ENCODE assay signal across 8 mouse cellular contexts in the genomic region with DNA sequence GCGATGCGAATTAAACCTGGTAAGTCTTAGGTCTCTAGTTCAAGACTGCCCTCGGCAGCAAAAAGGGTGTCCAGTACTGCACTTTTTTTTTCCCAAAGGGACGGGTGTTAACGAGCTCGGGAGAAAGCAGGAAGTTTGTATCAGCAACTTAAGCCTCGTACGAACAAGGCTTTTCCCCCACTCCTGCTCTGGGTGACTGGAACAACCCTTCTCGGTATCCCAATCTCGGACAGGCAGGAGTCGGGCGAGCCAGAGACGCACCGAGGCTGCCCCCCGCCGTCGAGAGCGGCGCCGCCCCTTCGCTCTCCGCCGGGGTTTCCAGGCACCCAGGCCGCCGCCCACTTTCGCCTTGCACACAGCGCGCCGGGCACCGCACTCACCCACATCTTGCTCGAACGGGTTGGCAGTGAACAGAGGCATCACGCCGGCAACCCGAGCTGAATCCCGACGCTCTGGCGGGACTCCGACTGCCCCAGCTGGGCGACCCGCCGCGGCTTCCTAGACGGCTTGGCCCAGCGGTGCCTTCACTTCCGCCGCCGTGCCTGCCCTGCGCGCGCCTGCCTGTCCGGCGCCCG. TPM values are rescaled to one million over a fixed set of nuclear protein-coding genes. Genes with fewer than 3 reads are reported as not detected.
DNase-seq lines count a peak whose midpoint lies in the region; ATAC-seq and TF ChIP-seq lines count a peak whose summit lies in the region.

No protein-coding gene starts in this region.

- no peaks in the 10 kb centered on the region for H3K9me3 ChIP-seq in embryonic facial prominence, embryonic 11.5 days (replicated peaks; ENCODE audit: control insufficient read depth, low read length)
- no peaks in the 10 kb centered on the region for H3K9me3 ChIP-seq in heart, postnatal 0 days (replicated peaks; ENCODE audit: control insufficient read depth, low read length)
- H3K9me3 ChIP-seq in neural tube, embryonic 12.5 days: no peaks in the 10 kb centered on the region

- peak overlapping the region; percentile 42 for H3K4me2 ChIP-seq in embryonic facial prominence, embryonic 11.5 days (ENCODE audit: low read depth, low read length)
- H3K4me2 ChIP-seq in heart, postnatal 0 days (ENCODE audit: low read depth, low read length): peak overlapping the region; percentile 64
- peak overlapping the region; percentile 68 for H3K4me2 ChIP-seq in neural tube, embryonic 12.5 days (replicated peaks)

- H3K27ac ChIP-seq in embryonic facial prominence, embryonic 11.5 days (replicated peaks; ENCODE audit: low read depth, low read length): peak overlapping the region; percentile 90
- peak overlapping the region; percentile 95 for H3K27ac ChIP-seq in heart, postnatal 0 days (ENCODE audit: low read depth)
- peak overlapping the region; percentile 98 for H3K27ac ChIP-seq in liver, adult 2 months (replicated peaks; ENCODE audit: insufficient read depth, low read depth, low read length)
- peak overlapping the region; percentile 91 for H3K27ac ChIP-seq in neural tube, embryonic 12.5 days

- TF ChIP-seq POLR2A in liver, adult 2 months (IDR thresholded peaks at IDR 0.05; ENCODE audit: extremely low read depth, insufficient read depth, low read length): peak; percentile 62; the same call in 1 of the 2 replicates

- no peaks in the 10 kb centered on the region for H3K36me3 ChIP-seq in embryonic facial prominence, embryonic 11.5 days (replicated peaks; ENCODE audit: control insufficient read depth, insufficient read depth, low read depth, low read length)
- H3K36me3 ChIP-seq in heart, postnatal 0 days (replicated peaks; ENCODE audit: control insufficient read depth, insufficient read depth, low read length): no peaks in the 10 kb centered on the region
- H3K36me3 ChIP-seq in liver, adult 2 months (ENCODE audit: control insufficient read depth, insufficient read depth, low read length): no peaks in the 10 kb centered on the region
- H3K36me3 ChIP-seq in neural tube, embryonic 12.5 days: no peaks in the 10 kb centered on the region

- H3K9ac ChIP-seq in embryonic facial prominence, embryonic 11.5 days (replicated peaks; ENCODE audit: low read length): peak overlapping the region; percentile 95
- peak overlapping the region; percentile 76 for H3K9ac ChIP-seq in heart, postnatal 0 days (replicated peaks; ENCODE audit: low read depth, low read length)
- peak overlapping the region; percentile 99 for H3K9ac ChIP-seq in liver, adult 2 months (ENCODE audit: low read depth, low read length)
- H3K9ac ChIP-seq in neural tube, embryonic 12.5 days: peak overlapping the region; percentile 85

- peak; percentile 12; the same call in 1 of the 2 replicates for TF ChIP-seq CTCF in heart, postnatal 0 days (IDR thresholded peaks at IDR 0.05; ENCODE audit: low read depth)
- TF ChIP-seq CTCF in liver, adult 2 months (IDR thresholded peaks at IDR 0.05; ENCODE audit: low read depth, low read length): no peak

- peaks cover 17% of the 10 kb centered on the region for H3K79me2 ChIP-seq in liver, adult 2 months (ENCODE audit: control insufficient read depth, insufficient read depth, low read length)

- peak; percentile 88 for ATAC-seq in embryonic facial prominence, embryonic 11.5 days (replicated peaks; ENCODE audit: insufficient number of reproducible peaks, low FRiP score, low TSS enrichment, low read depth)
- ATAC-seq in heart, postnatal 0 days (ENCODE audit: insufficient read depth, low read depth): peak; percentile 91
- peak; percentile 92 for ATAC-seq in neural tube, embryonic 12.5 days (ENCODE audit: low FRiP score, low read depth)

- H3K4me3 ChIP-seq in embryonic facial prominence, embryonic 11.5 days (ENCODE audit: low read depth, low read length): peak overlapping the region; percentile 87
- peak overlapping the region; percentile 90 for H3K4me3 ChIP-seq in heart, postnatal 0 days (ENCODE audit: low read depth, low read length)
- peak overlapping the region; percentile 88 for H3K4me3 ChIP-seq in liver, adult 2 months (ENCODE audit: insufficient read depth, low read depth, low read length)
- H3K4me3 ChIP-seq in neural tube, embryonic 12.5 days: peak overlapping the region; percentile 81

- DNase-seq in layer of hippocampus, adult 8-10 months (ENCODE audit: low spot score in 2 of 2): peak; percentile 69 to 77
- DNase-seq in layer of hippocampus, adult 11-12 months (ENCODE audit: low spot score): no peak
- peak; percentile 94 for DNase-seq in Muller cell, postnatal 12 days (ENCODE audit: inconsistent ontology term)
- DNase-seq in embryonic facial prominence, embryonic 11.5 days (ENCODE audit: low spot score): peak; percentile 78
- peak; percentile 71 for DNase-seq in heart, postnatal 0 days (ENCODE audit: low spot score)
- peak; percentile 58 for DNase-seq in liver, adult 2 months (ENCODE audit: extremely low read depth, low read depth, low spot score)
- no peak for DNase-seq in adrenal gland, adult 8-10 months

- TF ChIP-seq EP300 in heart, postnatal 0 days (IDR thresholded peaks at IDR 0.05; ENCODE audit: low read depth): no peak; the same call in 1 of the 2 replicates

- no peaks in the 10 kb centered on the region for H3K27me3 ChIP-seq in embryonic facial prominence, embryonic 11.5 days (ENCODE audit: control insufficient read depth, insufficient read depth, low read length)
- H3K27me3 ChIP-seq in heart, postnatal 0 days (ENCODE audit: control insufficient read depth, insufficient read depth, low read length): no peaks in the 10 kb centered on the region
- no peaks in the 10 kb centered on the region for H3K27me3 ChIP-seq in liver, adult 2 months (ENCODE audit: control insufficient read depth, insufficient read depth, low read length)
- H3K27me3 ChIP-seq in neural tube, embryonic 12.5 days (replicated peaks): no peaks in the 10 kb centered on the region

- WGBS in embryonic facial prominence, embryonic 11.5 days: under 1% methylated on average over 53 of the region's 54 CpGs
- WGBS in heart, postnatal 0 days: under 1% methylated on average over 52 of the region's 54 CpGs
- WGBS in liver, adult 2 months: under 1% methylated on average over 54 of the region's 54 CpGs
- under 1% methylated on average over 54 of the region's 54 CpGs for WGBS in neural tube, embryonic 12.5 days

- no peaks in the 10 kb centered on the region for H3K4me1 ChIP-seq in embryonic facial prominence, embryonic 11.5 days (ENCODE audit: control insufficient read depth, insufficient read depth, low read length)
- peaks cover 7% of the 10 kb centered on the region for H3K4me1 ChIP-seq in heart, postnatal 0 days (ENCODE audit: control insufficient read depth, insufficient read depth)
- peaks cover 5% of the 10 kb centered on the region for H3K4me1 ChIP-seq in liver, adult 2 months (ENCODE audit: control insufficient read depth, insufficient read depth, low read length)
- 0 out of 2 replicates have a peak, but pooled peaks cover 6% of the 10 kb centered on the region for H3K4me1 ChIP-seq in neural tube, embryonic 12.5 days

RNA-seq across cellular contexts. Expression of a gene that starts 0.3 kb away (rescaled TPM):
- 10 to 100 TPM; 23.7 to 26.5 (median 24.7) TPM for total RNA-seq in layer of hippocampus, adult 8-10 months (2022)
- 34.7 and 41.8 TPM in 2 replicates for polyA plus RNA-seq in embryonic facial prominence, embryonic 11.5 days (2014; fragmentation: Nextera tagmentation; extraction: Ambion mirVana)
- total RNA-seq in heart, postnatal 0 days (2014; rRNA removed; ENCODE audit: low replicate concordance): 21.2 and 21.5 TPM in 2 replicates
- polyA plus RNA-seq in heart, postnatal 0 days (2015; fragmentation: Nextera tagmentation; extraction: Ambion mirVana): 23.9 and 25.3 TPM in 2 replicates
- total RNA-seq in liver, adult 2 months (2014; rRNA removed): 6.1 and 6.4 TPM in 2 replicates
- 3.3 and 3.8 TPM in 2 replicates for polyA plus RNA-seq in liver, adult 2 months (2012; rRNA removed)
- polyA plus RNA-seq in neural tube, embryonic 12.5 days (2016; fragmentation: Nextera tagmentation; extraction: Ambion mirVana): 41.6 and 41.7 TPM in 2 replicates
- 10 to 100 TPM; 38.5 to 44.8 (median 40.6) TPM for total RNA-seq in adrenal gland, adult 8-10 months (2022)

Comparison
In these comparisons a context has a peak if more than half of its experiments do, and no peak if none do; other contexts are left out.
1. DNase-seq: peak in layer of hippocampus, adult 8-10 months (2 of 2), Muller cell, postnatal 12 days (single experiment), embryonic facial prominence, embryonic 11.5 days (single experiment), heart, postnatal 0 days (single experiment) and liver, adult 2 months (single experiment); none in layer of hippocampus, adult 11-12 months (single experiment) and adrenal gland, adult 8-10 months (single experiment).
2. Peak in every context shown above with its lines, with median percentiles within 50 percentile points of each other: ATAC-seq, H3K27ac ChIP-seq, H3K4me2 ChIP-seq, H3K4me3 ChIP-seq and H3K9ac ChIP-seq.